Mouse (Mus musculus): ENCODE data around the gene Pde6g. TPM values are rescaled to one million over a fixed set of nuclear protein-coding genes. Genes with fewer than 3 reads are reported as not detected.

Pde6g gene
- polyA plus RNA-seq, 1 experiment, result 0.14 TPM

GRCm38 (mm10) chr11:120458847-120459597, 5.7 kb upstream of the Pde6g start:
- no peak for DNase-seq (ENCODE audit: low read depth in 1 of 2, low spot score in 2 of 2)
- Histone ChIP-seq H3K4me1 (ENCODE audit: control insufficient read depth, insufficient read depth, insufficient read length) (peaks cover 3% of the 10 kb centered on the region; the same call in 1 of the 2 replicates), H3K27me3 (ENCODE audit: control insufficient read depth, insufficient read depth, low read length) (no peaks in the 10 kb centered on the region), H3K27ac (ENCODE audit: insufficient read depth, low read length) (no peak overlapping the region), H3K4me3 (ENCODE audit: extremely low read depth, insufficient read depth, insufficient read length) (no peak overlapping the region), H3K36me3 (ENCODE audit: control insufficient read depth, insufficient read depth, low read length) (peaks cover 7% of the 10 kb centered on the region)
- WGBS, result 59% methylated on average over 6 of the region's 6 CpGs
- no peak for TF ChIP-seq POLR2A (IDR thresholded peaks at IDR 0.05; ENCODE audit: low read depth, low read length)
- no peak for TF ChIP-seq CTCF (IDR thresholded peaks at IDR 0.05; ENCODE audit: extremely low read depth, insufficient read depth, insufficient read length, insufficient replicate concordance)

- Histone ChIP-seq H3K27me3 (ENCODE audit: control insufficient read depth, insufficient read depth, low read length) (no peaks in the 10 kb centered on the region), H3K4me3 (ENCODE audit: extremely low read depth, insufficient read depth, insufficient read length) (peak within 1 kb of the TSS; percentile 83), H3K4me1 (ENCODE audit: control insufficient read depth, insufficient read depth, insufficient read length) (peaks cover 3% of the 10 kb centered on the region; the same call in 1 of the 2 replicates), H3K36me3 (ENCODE audit: control insufficient read depth, insufficient read depth, low read length) (peaks cover 7% of the 10 kb centered on the region), H3K27ac (ENCODE audit: insufficient read depth, low read length) (peak within 1 kb of the TSS; percentile 62)
- DNase-seq (ENCODE audit: low read depth in 1 of 2, low spot score in 2 of 2), result peak; percentile 49 to 69
- TF ChIP-seq CTCF (IDR thresholded peaks at IDR 0.05; ENCODE audit: extremely low read depth, insufficient read depth, insufficient read length, insufficient replicate concordance) (no peak), POLR2A (IDR thresholded peaks at IDR 0.05; ENCODE audit: low read depth, low read length) (peak; percentile 78)
- 2% methylated on average over 62 of the region's 62 CpGs for WGBS
Observed at GRCm38 (mm10) chr11:120457772-120458751, 4.8 kb upstream of the Pde6g start, which contains the start of the genes Oxld1 and Ccdc137. TSS of gene Oxld1 (minus strand) at chr11:120458068. TSS of gene Ccdc137 (plus strand) at chr11:120458115.

DNA sequence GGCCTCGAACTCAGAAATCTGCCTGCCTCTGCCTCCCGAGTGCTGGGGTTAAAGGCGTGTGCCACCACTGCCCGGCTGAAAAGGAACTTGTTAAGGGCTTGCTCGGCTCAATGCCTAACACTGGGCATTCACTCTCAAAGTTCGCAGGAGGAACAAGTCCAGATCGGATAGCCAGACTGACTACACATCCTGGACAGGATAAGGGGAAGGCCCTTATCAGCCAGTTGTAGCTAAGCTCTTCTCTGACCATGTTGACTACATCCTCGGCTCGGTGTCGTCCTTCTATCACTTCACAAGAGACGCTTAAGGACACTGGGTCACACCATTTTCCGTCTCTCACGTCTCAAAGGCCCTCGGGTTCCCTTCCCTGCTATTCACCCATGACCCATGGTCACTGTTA, 4.1 kb upstream of the Pde6g start:
- H3K27me3 ChIP-seq (ENCODE audit: control insufficient read depth, insufficient read depth, low read length), result no peaks in the 10 kb centered on the region
- no peak for DNase-seq (ENCODE audit: low read depth in 1 of 2, low spot score in 2 of 2)
- WGBS, result 7% methylated on average over 14 of the region's 14 CpGs
- peaks cover 6% of the 10 kb centered on the region for H3K36me3 ChIP-seq (ENCODE audit: control insufficient read depth, insufficient read depth, low read length)
- H3K27ac ChIP-seq (ENCODE audit: insufficient read depth, low read length), result peak overlapping the region; percentile 62
- H3K4me3 ChIP-seq (ENCODE audit: extremely low read depth, insufficient read depth, insufficient read length), result peak overlapping the region; percentile 83
- peaks cover 3% of the 10 kb centered on the region; the same call in 1 of the 2 replicates for H3K4me1 ChIP-seq (ENCODE audit: control insufficient read depth, insufficient read depth, insufficient read length)
- TF ChIP-seq POLR2A (IDR thresholded peaks at IDR 0.05; ENCODE audit: low read depth, low read length) (no peak), CTCF (IDR thresholded peaks at IDR 0.05; ENCODE audit: extremely low read depth, insufficient read depth, insufficient read length, insufficient replicate concordance) (no peak)

- Histone ChIP-seq H3K27ac (ENCODE audit: insufficient read depth, low read length) (no peak overlapping the region), H3K4me1 (ENCODE audit: control insufficient read depth, insufficient read depth, insufficient read length) (peaks cover 3% of the 10 kb centered on the region; the same call in 1 of the 2 replicates)
- WGBS, result 85% methylated on average over 7 of the region's 7 CpGs
Observed at GRCm38 (mm10) chr11:120455413-120455812, 2.1 kb upstream of the Pde6g start.

GRCm38 (mm10) chr11:120454965-120455364, 1.7 kb upstream of the Pde6g start:
- no peaks in the 10 kb centered on the region for H3K27me3 ChIP-seq (ENCODE audit: control insufficient read depth, insufficient read depth, low read length)
- peaks cover 3% of the 10 kb centered on the region; the same call in 1 of the 2 replicates for H3K4me1 ChIP-seq (ENCODE audit: control insufficient read depth, insufficient read depth, insufficient read length)
- no peak for TF ChIP-seq POLR2A (IDR thresholded peaks at IDR 0.05; ENCODE audit: low read depth, low read length)
- no peak for TF ChIP-seq CTCF (IDR thresholded peaks at IDR 0.05; ENCODE audit: extremely low read depth, insufficient read depth, insufficient read length, insufficient replicate concordance)
- WGBS, result 92% methylated on average over 4 of the region's 4 CpGs
- no peak overlapping the region for H3K4me3 ChIP-seq (ENCODE audit: extremely low read depth, insufficient read depth, insufficient read length)
- no peak overlapping the region for H3K27ac ChIP-seq (ENCODE audit: insufficient read depth, low read length)
- no peaks in the 10 kb centered on the region; the same call in 1 of the 2 replicates for H3K36me3 ChIP-seq (ENCODE audit: control insufficient read depth, insufficient read depth, low read length)
- DNase-seq (ENCODE audit: low read depth in 1 of 2, low spot score in 2 of 2), result no peak

More at GRCm38 (mm10) chr11:120455413-120455812, 2.1 kb upstream of the Pde6g start:
- H3K27me3 ChIP-seq (ENCODE audit: control insufficient read depth, insufficient read depth, low read length), result no peaks in the 10 kb centered on the region
- no peak for DNase-seq (ENCODE audit: low read depth in 1 of 2, low spot score in 2 of 2)
- H3K36me3 ChIP-seq (ENCODE audit: control insufficient read depth, insufficient read depth, low read length), result no peaks in the 10 kb centered on the region; the same call in 1 of the 2 replicates
- no peak overlapping the region for H3K4me3 ChIP-seq (ENCODE audit: extremely low read depth, insufficient read depth, insufficient read length)
- TF ChIP-seq POLR2A (IDR thresholded peaks at IDR 0.05; ENCODE audit: low read depth, low read length), result no peak
- TF ChIP-seq CTCF (IDR thresholded peaks at IDR 0.05; ENCODE audit: extremely low read depth, insufficient read depth, insufficient read length, insufficient replicate concordance), result no peak

GRCm38 (mm10) chr11:120452246-120452645, 1.1 kb downstream of the Pde6g start:
- Histone ChIP-seq H3K4me3 (ENCODE audit: extremely low read depth, insufficient read depth, insufficient read length) (no peak overlapping the region), H3K4me1 (ENCODE audit: control insufficient read depth, insufficient read depth, insufficient read length) (no peaks in the 10 kb centered on the region), H3K27ac (ENCODE audit: insufficient read depth, low read length) (no peak overlapping the region), H3K36me3 (ENCODE audit: control insufficient read depth, insufficient read depth, low read length) (no peaks in the 10 kb centered on the region), H3K27me3 (ENCODE audit: control insufficient read depth, insufficient read depth, low read length) (no peaks in the 10 kb centered on the region)
- TF ChIP-seq POLR2A (IDR thresholded peaks at IDR 0.05; ENCODE audit: low read depth, low read length), result no peak
- TF ChIP-seq CTCF (IDR thresholded peaks at IDR 0.05; ENCODE audit: extremely low read depth, insufficient read depth, insufficient read length, insufficient replicate concordance), result no peak
- 79% methylated on average over 3 of the region's 3 CpGs for WGBS
- no peak for DNase-seq (ENCODE audit: low read depth in 1 of 2, low spot score in 2 of 2)

Data from spleen, adult 2 months (tissue).